Mouse (Mus musculus) embryonic facial prominence, embryonic 12.5 days (tissue): ENCODE measurements at regions not wholly inside any gene's neighbourhood (a gene's known extent, or its start where the extent isn't known, plus 50 kb on each side); places are given as distances from the start of the nearest gene placed in this dataset.
"Not testable (repeated sequence)": the region's sequence is repeated elsewhere in the genome, so short reads cannot be mapped to it uniquely, and the experiment has no call there.

Experiments used
- ATAC-seq: fragments of 200-750 bp; cut with Nextera tagmentation; 2 replicates; pipeline ENCODE4 v1.8.0; 2017; ENCODE audit not compliant: insufficient number of reproducible peaks, insufficient read depth, low FRiP score, low TSS enrichment
- H3K27ac ChIP-seq: fragments of 300-500 bp; sonication (generic); 2 replicates; pipeline ENCODE4 v1.5.1; 2016; ENCODE audit warnings: mild to moderate bottlenecking
- H3K27me3 ChIP-seq: fragments of 300-500 bp; sonication (generic); 2 replicates; pipeline ENCODE4 v1.6.1; 2016; ENCODE audit warnings: mild to moderate bottlenecking, moderate library complexity
- H3K36me3 ChIP-seq: fragments of 300-500 bp; sonication (generic); 2 replicates; pipeline ENCODE4 v1.6.1; 2016; ENCODE audit warnings: mild to moderate bottlenecking
- H3K4me1 ChIP-seq: fragments of 300-500 bp; sonication (generic); 2 replicates; pipeline ENCODE4 v1.6.1; 2016
- H3K4me2 ChIP-seq: fragments of 300-500 bp; sonication (generic); replicated peaks from 2 replicates; pipeline ENCODE4 v1.6.1; 2016; ENCODE audit warnings: mild to moderate bottlenecking, moderate library complexity
- H3K4me3 ChIP-seq: fragments of 300-500 bp; sonication (generic); 2 replicates; pipeline ENCODE4 v1.5.1; 2016; ENCODE audit warnings: mild to moderate bottlenecking
- H3K9ac ChIP-seq: fragments of 300-500 bp; sonication (generic); 2 replicates; pipeline ENCODE4 v1.6.1; 2016; ENCODE audit warnings: mild to moderate bottlenecking, moderate library complexity
- H3K9me3 ChIP-seq: fragments of 300-500 bp; sonication (generic); 2 replicates; pipeline ENCODE4 v1.6.1; 2016; ENCODE audit warnings: mild to moderate bottlenecking, moderate library complexity
- whole genome bisulfite sequencing: fragments of 180-500 bp; shearing (Covaris S2); methylation state at CpG from one replicate; pipeline ENCODE4 v1.1.7; 2016; 5-methylcytosine and 5-hydroxymethylcytosine counted together

- H3K9ac ChIP-seq = no peak overlapping the region
- H3K4me3 ChIP-seq = no peak overlapping the region
- H3K4me1 ChIP-seq = no peaks in the 10 kb centered on the region
- H3K9me3 ChIP-seq = no peaks in the 10 kb centered on the region
- no peak overlapping the region for H3K27ac ChIP-seq
- ATAC-seq = no peak
- no peaks in the 10 kb centered on the region for H3K27me3 ChIP-seq
- WGBS = 90% methylated on average over 1 of the region's 1 CpGs
- H3K36me3 ChIP-seq = no peaks in the 10 kb centered on the region
- H3K4me2 ChIP-seq = no peak overlapping the region
These were observed 217.6 kb upstream of the Tmprss15 start for GRCm38 (mm10) chr16:79308541-79308940.

- not testable (repeated sequence) for H3K27me3 ChIP-seq, ATAC-seq, H3K9ac ChIP-seq, H3K4me1 ChIP-seq, H3K36me3 ChIP-seq, H3K4me3 ChIP-seq, H3K9me3 ChIP-seq, H3K4me2 ChIP-seq, H3K27ac ChIP-seq
These were observed 205.7 kb upstream of the Tmprss15 start for GRCm38 (mm10) chr16:79296621-79297020.

- no peak overlapping the region for H3K4me3 ChIP-seq
- H3K36me3 ChIP-seq = no peaks in the 10 kb centered on the region
- no peak for ATAC-seq
- no peak overlapping the region for H3K27ac ChIP-seq
- H3K9me3 ChIP-seq = no peaks in the 10 kb centered on the region
- WGBS = 84% methylated on average over 2 of the region's 2 CpGs
- H3K27me3 ChIP-seq = no peaks in the 10 kb centered on the region
- H3K9ac ChIP-seq = no peak overlapping the region
- H3K4me1 ChIP-seq = no peaks in the 10 kb centered on the region
- H3K4me2 ChIP-seq = no peak overlapping the region
These were observed 188.1 kb upstream of the Tmprss15 start for GRCm38 (mm10) chr16:79279006-79279405.

GRCm38 (mm10) chr16:79256525-79256924 lies 165.6 kb upstream of the Tmprss15 start:
- H3K36me3 ChIP-seq = no peaks in the 10 kb centered on the region
- H3K4me2 ChIP-seq = no peak overlapping the region
- no peaks in the 10 kb centered on the region for H3K27me3 ChIP-seq
- no peaks in the 10 kb centered on the region for H3K9me3 ChIP-seq
- WGBS = 90% methylated on average over 1 of the region's 1 CpGs
- no peak for ATAC-seq
- no peaks in the 10 kb centered on the region for H3K4me1 ChIP-seq
- no peak overlapping the region for H3K27ac ChIP-seq
- no peak overlapping the region for H3K9ac ChIP-seq
- H3K4me3 ChIP-seq = no peak overlapping the region

GRCm38 (mm10) chr16:79256084-79256483 lies 165.2 kb upstream of the Tmprss15 start:
- WGBS = 52% methylated on average over 2 of the region's 2 CpGs
- H3K4me2 ChIP-seq = no peak overlapping the region

GRCm38 (mm10) chr16:79240857-79241491 lies 150.1 kb upstream of the Tmprss15 start:
- H3K9me3 ChIP-seq = no peaks in the 10 kb centered on the region
- H3K27ac ChIP-seq = no peak overlapping the region
- no peak overlapping the region for H3K9ac ChIP-seq
- no peaks in the 10 kb centered on the region for H3K4me1 ChIP-seq
- no peak overlapping the region for H3K4me3 ChIP-seq
- no peaks in the 10 kb centered on the region for H3K36me3 ChIP-seq
- no peaks in the 10 kb centered on the region for H3K27me3 ChIP-seq
- 76% methylated on average over 3 of the region's 3 CpGs for WGBS
- no peak overlapping the region for H3K4me2 ChIP-seq
- no peak for ATAC-seq

More at GRCm38 (mm10) chr16:79256084-79256483, 165.2 kb upstream of the Tmprss15 start:
- no peaks in the 10 kb centered on the region for H3K9me3 ChIP-seq
- no peak overlapping the region for H3K9ac ChIP-seq
- H3K4me1 ChIP-seq = no peaks in the 10 kb centered on the region
- H3K36me3 ChIP-seq = no peaks in the 10 kb centered on the region
- no peak overlapping the region for H3K27ac ChIP-seq
- no peak overlapping the region for H3K4me3 ChIP-seq
- no peaks in the 10 kb centered on the region for H3K27me3 ChIP-seq
- ATAC-seq = no peak

GRCm38 (mm10) chr16:79240191-79240590 lies 149.3 kb upstream of the Tmprss15 start:
- no peak overlapping the region for H3K4me2 ChIP-seq
- no peak overlapping the region for H3K27ac ChIP-seq
- H3K4me1 ChIP-seq = no peaks in the 10 kb centered on the region
- no peaks in the 10 kb centered on the region for H3K9me3 ChIP-seq
- 89% methylated on average over 2 of the region's 2 CpGs for WGBS
- H3K27me3 ChIP-seq = no peaks in the 10 kb centered on the region
- no peak overlapping the region for H3K9ac ChIP-seq
- no peak for ATAC-seq
- no peaks in the 10 kb centered on the region for H3K36me3 ChIP-seq
- no peak overlapping the region for H3K4me3 ChIP-seq

- H3K27ac ChIP-seq = no peak overlapping the region
- H3K36me3 ChIP-seq = no peaks in the 10 kb centered on the region
- no peaks in the 10 kb centered on the region for H3K4me1 ChIP-seq
- H3K27me3 ChIP-seq = no peaks in the 10 kb centered on the region
- 86% methylated on average over 7 of the region's 7 CpGs for WGBS
- H3K4me3 ChIP-seq = no peak overlapping the region
- H3K9me3 ChIP-seq = no peaks in the 10 kb centered on the region
- no peak for ATAC-seq
- no peak overlapping the region for H3K9ac ChIP-seq
- H3K4me2 ChIP-seq = no peak overlapping the region
These were observed 100.3 kb upstream of the Tmprss15 start for GRCm38 (mm10) chr16:79191196-79191595.

GRCm38 (mm10) chr16:79186471-79186870 lies 95.6 kb upstream of the Tmprss15 start:
- H3K4me1 ChIP-seq = no peaks in the 10 kb centered on the region
- H3K36me3 ChIP-seq = no peaks in the 10 kb centered on the region
- no peak overlapping the region for H3K27ac ChIP-seq
- no peaks in the 10 kb centered on the region for H3K9me3 ChIP-seq
- H3K27me3 ChIP-seq = no peaks in the 10 kb centered on the region
- H3K4me2 ChIP-seq = no peak overlapping the region
- no peak for ATAC-seq
- no peak overlapping the region for H3K4me3 ChIP-seq
- WGBS = 70% methylated on average over 1 of the region's 1 CpGs
- H3K9ac ChIP-seq = no peak overlapping the region

GRCm38 (mm10) chr16:79182474-79182873 lies 91.6 kb upstream of the Tmprss15 start:
- H3K27ac ChIP-seq = no peak overlapping the region
- H3K9me3 ChIP-seq = no peaks in the 10 kb centered on the region
- no peaks in the 10 kb centered on the region for H3K4me1 ChIP-seq
- H3K4me2 ChIP-seq = no peak overlapping the region
- WGBS = 73% methylated on average over 2 of the region's 2 CpGs
- H3K9ac ChIP-seq = no peak overlapping the region
- H3K36me3 ChIP-seq = no peaks in the 10 kb centered on the region
- no peaks in the 10 kb centered on the region for H3K27me3 ChIP-seq
- no peak overlapping the region for H3K4me3 ChIP-seq
- ATAC-seq = no peak

- ATAC-seq = 0 out of 2 replicates have a peak, but pooled peaks have one; percentile 60
- 23% methylated on average over 15 of the region's 15 CpGs for WGBS
- Histone ChIP-seq H3K4me3 (no peak overlapping the region), H3K36me3 (no peaks in the 10 kb centered on the region), H3K27me3 (no peaks in the 10 kb centered on the region), H3K4me1 (peaks cover 5% of the 10 kb centered on the region; the same call in 1 of the 2 replicates), H3K9me3 (no peaks in the 10 kb centered on the region), H3K9ac (no peak overlapping the region), H3K27ac (no peak overlapping the region), H3K4me2 (peak overlapping the region; percentile 40)
These were observed 86.6 kb upstream of the Tmprss15 start for GRCm38 (mm10) chr16:79177299-79177999.

GRCm38 (mm10) chr16:79176832-79177243 lies 85.9 kb upstream of the Tmprss15 start:
- Histone ChIP-seq H3K4me1 (peaks cover 5% of the 10 kb centered on the region; the same call in 1 of the 2 replicates), H3K4me3 (no peak overlapping the region), H3K9ac (no peak overlapping the region), H3K9me3 (no peaks in the 10 kb centered on the region), H3K27me3 (no peaks in the 10 kb centered on the region), H3K36me3 (no peaks in the 10 kb centered on the region), H3K27ac (no peak overlapping the region), H3K4me2 (peak overlapping the region; percentile 40)
- no peak for ATAC-seq
- 43% methylated on average over 6 of the region's 6 CpGs for WGBS
